Mouse (Mus musculus): ENCODE data around the gene Csnk2a2. TPM values are rescaled to one million over a fixed set of nuclear protein-coding genes. Genes with fewer than 3 reads are reported as not detected.

Csnk2a2 gene
- polyA plus RNA-seq (2015; fragmentation: Nextera tagmentation; extraction: Ambion mirVana) = 8.3 and 9.8 TPM in 2 replicates

- peak within 1 kb of the TSS; percentile 86 for H3K4me3 ChIP-seq (ENCODE audit: low read depth, low read length)
- TF ChIP-seq CTCF (IDR thresholded peaks at IDR 0.05) = no peak
- H3K36me3 ChIP-seq (ENCODE audit: insufficient read depth, low read length) = no peaks in the 10 kb centered on the region
- ATAC-seq = no peak
- H3K27me3 ChIP-seq (replicated peaks; ENCODE audit: insufficient read depth, low read length) = no peaks in the 10 kb centered on the region
- H3K4me1 ChIP-seq (ENCODE audit: insufficient read depth, low read depth, low read length) = peaks cover 9% of the 10 kb centered on the region; the same call in 1 of the 2 replicates
- WGBS = 77% methylated on average over 5 of the region's 5 CpGs
- H3K9me3 ChIP-seq (ENCODE audit: low read length) = no peaks in the 10 kb centered on the region
- DNase-seq (ENCODE audit: low spot score) = no peak
- H3K9ac ChIP-seq (replicated peaks; ENCODE audit: low read depth) = peak within 1 kb of the TSS; percentile 96; the same call in 1 of the 2 replicates
- H3K4me2 ChIP-seq (replicated peaks; ENCODE audit: low read depth, low read length) = peak within 1 kb of the TSS; percentile 97
- no peak within 1 kb of the TSS for H3K27ac ChIP-seq (ENCODE audit: low read length)
Measured at GRCm38 (mm10) chr8:95490006-95490405, at the start of gene Csnk2a2. Csnk2a2 (minus strand) TSS chr8:95490039.

- Histone ChIP-seq H3K4me2 (replicated peaks; ENCODE audit: low read depth, low read length) (no peak overlapping the region), H3K9ac (replicated peaks; ENCODE audit: low read depth) (no peak overlapping the region), H3K27me3 (replicated peaks; ENCODE audit: insufficient read depth, low read length) (no peaks in the 10 kb centered on the region), H3K4me3 (ENCODE audit: low read depth, low read length) (no peak overlapping the region), H3K9me3 (ENCODE audit: low read length) (no peaks in the 10 kb centered on the region), H3K36me3 (ENCODE audit: insufficient read depth, low read length) (no peaks in the 10 kb centered on the region), H3K4me1 (ENCODE audit: insufficient read depth, low read depth, low read length) (no peaks in the 10 kb centered on the region), H3K27ac (ENCODE audit: low read length) (no peak overlapping the region)
- no peak for ATAC-seq
- no peak for TF ChIP-seq CTCF (IDR thresholded peaks at IDR 0.05)
- TF ChIP-seq EP300 (IDR thresholded peaks at IDR 0.05) = no peak
- 58% methylated on average over 5 of the region's 5 CpGs for WGBS
- DNase-seq (ENCODE audit: low spot score) = no peak
Measured at GRCm38 (mm10) chr8:95539487-95539886, 49.6 kb upstream of the Csnk2a2 start.

DNA sequence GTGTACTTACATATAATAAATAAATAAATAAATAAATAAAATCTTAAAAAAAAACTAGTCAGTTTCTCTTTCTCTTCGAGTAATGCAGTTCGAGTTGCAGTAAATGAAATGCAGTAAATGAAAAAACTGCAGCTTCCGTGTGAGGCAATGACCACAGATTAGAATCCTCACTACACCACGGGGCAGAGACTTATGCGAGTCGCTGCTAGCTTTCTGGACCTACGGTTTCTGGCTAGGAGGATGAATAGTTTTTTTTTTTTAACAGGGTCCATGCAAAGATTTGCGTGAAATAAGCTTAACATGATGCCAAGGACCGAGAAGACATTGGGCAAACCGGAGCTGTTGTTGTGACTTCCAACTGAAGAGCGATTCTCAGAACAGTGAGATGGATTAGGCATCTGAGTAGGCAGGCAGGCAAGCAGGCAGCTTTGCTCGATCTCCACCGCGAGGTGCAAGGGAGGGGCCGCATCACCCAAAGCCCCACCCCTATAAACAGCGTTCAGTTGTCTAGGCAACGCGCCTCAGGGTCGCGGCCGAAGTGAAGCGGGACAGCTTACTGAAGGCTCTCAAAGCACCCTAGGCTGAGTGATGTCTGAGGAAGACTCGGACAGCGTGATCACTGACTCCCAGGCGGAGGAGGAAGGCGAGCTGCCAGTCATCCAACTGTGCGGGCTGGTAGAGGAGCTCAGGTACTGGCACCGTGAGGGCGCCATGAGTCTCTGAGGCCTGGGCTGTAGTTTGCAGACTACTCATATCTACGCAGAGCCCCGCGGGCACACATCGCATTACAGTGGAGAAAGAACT, 43.9 kb upstream of the Csnk2a2 start, which contains the start of gene Ccdc113:
Ccdc113 (plus strand) TSS at position 502 of the 804 bp plus-strand sequence.
- DNase-seq (ENCODE audit: low spot score) = peak; percentile 69
- Histone ChIP-seq H3K36me3 (ENCODE audit: insufficient read depth, low read length) (no peaks in the 10 kb centered on the region), H3K9ac (replicated peaks; ENCODE audit: low read depth) (no peak within 1 kb of the TSS), H3K27ac (ENCODE audit: low read length) (no peak within 1 kb of the TSS), H3K9me3 (ENCODE audit: low read length) (no peaks in the 10 kb centered on the region), H3K4me2 (replicated peaks; ENCODE audit: low read depth, low read length) (peak within 1 kb of the TSS; percentile 64), H3K4me3 (ENCODE audit: low read depth, low read length) (peak within 1 kb of the TSS; percentile 27), H3K27me3 (replicated peaks; ENCODE audit: insufficient read depth, low read length) (no peaks in the 10 kb centered on the region), H3K4me1 (ENCODE audit: insufficient read depth, low read depth, low read length) (no peaks in the 10 kb centered on the region)
- 5% methylated on average over 33 of the region's 33 CpGs for WGBS
- ATAC-seq = peak; percentile 90
- TF ChIP-seq EP300 (IDR thresholded peaks at IDR 0.05) (no peak), CTCF (IDR thresholded peaks at IDR 0.05) (no peak)

DNA sequence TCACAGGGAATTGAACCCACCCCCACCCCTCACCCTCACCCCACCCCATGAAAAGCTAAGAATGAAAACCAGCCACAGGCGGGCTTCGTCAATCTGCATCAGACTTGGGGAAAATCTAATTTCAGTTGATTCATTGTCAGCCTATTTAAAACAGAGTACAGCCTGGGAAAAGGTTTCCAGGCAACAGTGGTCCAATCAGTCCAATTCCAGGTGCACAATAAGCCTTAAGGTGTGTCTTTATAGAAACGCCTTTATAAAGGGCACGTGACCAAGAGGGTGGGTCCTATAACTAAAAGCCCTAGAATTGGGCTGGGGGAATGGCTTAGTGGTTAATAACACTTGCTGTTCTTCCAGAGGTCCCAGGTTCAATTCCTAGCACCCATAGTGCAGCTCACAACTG, 42.4 kb upstream of the Csnk2a2 start:
- Histone ChIP-seq H3K36me3 (ENCODE audit: insufficient read depth, low read length) (no peaks in the 10 kb centered on the region), H3K27ac (ENCODE audit: low read length) (no peak overlapping the region), H3K4me2 (replicated peaks; ENCODE audit: low read depth, low read length) (no peak overlapping the region), H3K9me3 (ENCODE audit: low read length) (no peaks in the 10 kb centered on the region), H3K27me3 (replicated peaks; ENCODE audit: insufficient read depth, low read length) (no peaks in the 10 kb centered on the region), H3K4me3 (ENCODE audit: low read depth, low read length) (no peak overlapping the region), H3K4me1 (ENCODE audit: insufficient read depth, low read depth, low read length) (no peaks in the 10 kb centered on the region), H3K9ac (replicated peaks; ENCODE audit: low read depth) (no peak overlapping the region)
- ATAC-seq = no peak
- 67% methylated on average over 4 of the region's 4 CpGs for whole genome bisulfite sequencing
- peak; percentile 13 for DNase-seq (ENCODE audit: low spot score)
- TF ChIP-seq EP300 (IDR thresholded peaks at IDR 0.05) (no peak), CTCF (IDR thresholded peaks at IDR 0.05) (no peak)

- Histone ChIP-seq H3K36me3 (ENCODE audit: insufficient read depth, low read length) (no peaks in the 10 kb centered on the region), H3K4me1 (ENCODE audit: insufficient read depth, low read depth, low read length) (no peaks in the 10 kb centered on the region), H3K27me3 (replicated peaks; ENCODE audit: insufficient read depth, low read length) (no peaks in the 10 kb centered on the region), H3K27ac (ENCODE audit: low read length) (no peak overlapping the region), H3K9me3 (ENCODE audit: low read length) (no peaks in the 10 kb centered on the region), H3K9ac (replicated peaks; ENCODE audit: low read depth) (no peak overlapping the region), H3K4me3 (ENCODE audit: low read depth, low read length) (no peak overlapping the region), H3K4me2 (replicated peaks; ENCODE audit: low read depth, low read length) (no peak overlapping the region)
- ATAC-seq (no peak), DNase-seq (ENCODE audit: low spot score) (no peak)
- WGBS = 62% methylated on average over 9 of the region's 9 CpGs
- TF ChIP-seq CTCF (IDR thresholded peaks at IDR 0.05) (no peak; the same call in 1 of the 2 replicates), EP300 (IDR thresholded peaks at IDR 0.05) (no peak)
Measured at GRCm38 (mm10) chr8:95528750-95529310, 39.0 kb upstream of the Csnk2a2 start.

DNA sequence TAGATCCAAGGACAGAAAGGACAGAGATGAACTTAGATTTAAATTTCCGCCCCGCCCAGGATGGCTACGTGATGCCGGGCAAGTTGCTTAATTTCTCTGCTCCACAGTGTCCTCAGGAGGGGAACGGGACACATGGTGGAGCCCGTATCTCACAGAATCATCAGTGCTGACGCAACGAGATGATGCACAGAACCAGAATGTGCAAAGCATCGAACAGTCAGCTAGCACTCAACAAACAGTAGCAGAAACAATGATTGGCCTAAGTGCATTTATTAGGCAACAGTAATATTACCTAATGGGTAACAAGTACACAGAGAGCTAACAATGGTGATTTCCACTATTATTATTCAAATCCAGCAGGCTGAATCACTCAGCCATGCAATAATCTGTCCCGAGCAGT, 38.4 kb upstream of the Csnk2a2 start:
- no peak overlapping the region for H3K9ac ChIP-seq (replicated peaks; ENCODE audit: low read depth)
- TF ChIP-seq EP300 (IDR thresholded peaks at IDR 0.05) = no peak
- no peak for TF ChIP-seq CTCF (IDR thresholded peaks at IDR 0.05)
- no peaks in the 10 kb centered on the region for H3K4me1 ChIP-seq (ENCODE audit: insufficient read depth, low read depth, low read length)
- no peak overlapping the region for H3K4me3 ChIP-seq (ENCODE audit: low read depth, low read length)
- H3K27me3 ChIP-seq (replicated peaks; ENCODE audit: insufficient read depth, low read length) = no peaks in the 10 kb centered on the region
- H3K36me3 ChIP-seq (ENCODE audit: insufficient read depth, low read length) = no peaks in the 10 kb centered on the region
- H3K9me3 ChIP-seq (ENCODE audit: low read length) = no peaks in the 10 kb centered on the region
- DNase-seq (ENCODE audit: low spot score) = no peak
- ATAC-seq = no peak
- H3K4me2 ChIP-seq (replicated peaks; ENCODE audit: low read depth, low read length) = no peak overlapping the region
- H3K27ac ChIP-seq (ENCODE audit: low read length) = no peak overlapping the region
- WGBS = 89% methylated on average over 10 of the region's 10 CpGs

All from lung, postnatal 0 days (tissue).